Mouse (Mus musculus): ENCODE measurements around the gene Bicdl1.

The Bicdl1 gene

DNA sequence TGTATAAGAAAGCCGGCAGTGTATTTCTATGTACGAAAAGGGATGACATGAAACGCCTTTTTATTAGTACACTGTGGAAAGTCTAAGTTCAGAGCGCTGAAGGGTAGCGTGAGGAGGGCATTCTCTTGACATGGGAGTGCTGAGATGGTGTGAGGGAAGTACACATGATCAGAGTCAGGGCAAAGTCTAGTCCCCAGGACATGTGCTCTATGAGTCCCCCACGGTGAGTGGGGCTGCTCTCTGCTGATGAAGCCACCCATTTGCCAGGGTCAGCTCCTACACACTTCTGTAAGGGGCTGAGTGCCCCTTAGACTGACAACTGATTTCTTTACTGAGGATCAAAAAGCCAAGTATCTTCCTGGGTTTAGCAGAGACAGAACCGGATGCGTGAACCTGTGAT is 64.2 kb downstream of the Bicdl1 start:
- DNase-seq (ENCODE audit: low spot score) = no peak

DNA sequence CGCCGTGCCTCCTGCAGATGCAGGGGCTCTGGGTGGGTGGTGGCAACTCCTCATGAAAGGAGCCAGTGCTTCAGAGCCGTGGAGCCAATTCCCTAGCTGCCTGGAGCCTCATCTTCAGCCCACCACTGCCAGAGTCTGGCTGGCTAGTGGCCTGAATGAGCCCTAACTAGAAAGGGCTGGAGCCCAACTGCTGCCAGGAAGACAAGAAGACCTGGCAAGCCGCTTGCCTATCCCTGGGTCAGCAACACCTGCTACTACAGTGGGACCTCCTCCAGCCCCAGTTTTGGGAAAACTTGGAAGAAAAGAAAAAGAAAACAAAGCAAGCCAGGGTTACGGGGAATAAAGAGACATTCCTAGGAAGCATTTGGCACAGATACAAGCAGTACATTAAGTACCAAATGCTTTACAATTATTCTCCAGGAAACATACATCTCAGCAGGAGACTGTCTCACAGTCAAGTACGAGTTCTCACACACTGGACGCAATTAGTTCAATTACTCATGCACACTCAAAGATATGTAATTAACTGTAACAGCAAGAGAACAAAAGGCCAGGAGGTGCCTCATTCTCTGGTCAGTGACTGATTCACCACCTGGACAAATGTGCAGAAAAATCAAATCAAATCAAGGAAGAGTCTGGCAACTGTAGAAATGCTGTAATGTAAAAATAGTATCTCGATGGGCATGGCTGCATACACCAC is 64.9 kb downstream of the Bicdl1 start:
- DNase-seq (ENCODE audit: low spot score) = no peak

DNA sequence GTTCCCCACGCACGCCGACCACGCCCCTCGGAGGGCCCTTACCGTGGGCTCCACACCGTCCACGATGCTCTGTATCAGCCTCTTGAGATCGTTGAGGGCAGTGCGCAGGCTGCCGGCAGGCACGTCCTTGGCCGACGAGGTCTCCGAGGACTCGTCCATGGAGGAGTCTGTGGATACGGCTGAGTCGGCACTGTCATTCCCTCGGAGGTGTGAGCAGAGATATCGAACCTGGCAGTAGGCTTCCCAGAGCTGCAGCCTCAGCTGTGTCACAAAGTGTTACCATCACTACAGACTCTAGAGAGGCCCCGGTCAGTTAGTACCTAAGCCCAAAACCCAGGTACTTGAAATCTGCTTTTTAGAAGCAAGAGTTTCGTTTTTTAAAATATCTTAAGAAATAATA is 68.8 kb downstream of the Bicdl1 start:
- DNase-seq (ENCODE audit: low spot score) = no peak

DNA sequence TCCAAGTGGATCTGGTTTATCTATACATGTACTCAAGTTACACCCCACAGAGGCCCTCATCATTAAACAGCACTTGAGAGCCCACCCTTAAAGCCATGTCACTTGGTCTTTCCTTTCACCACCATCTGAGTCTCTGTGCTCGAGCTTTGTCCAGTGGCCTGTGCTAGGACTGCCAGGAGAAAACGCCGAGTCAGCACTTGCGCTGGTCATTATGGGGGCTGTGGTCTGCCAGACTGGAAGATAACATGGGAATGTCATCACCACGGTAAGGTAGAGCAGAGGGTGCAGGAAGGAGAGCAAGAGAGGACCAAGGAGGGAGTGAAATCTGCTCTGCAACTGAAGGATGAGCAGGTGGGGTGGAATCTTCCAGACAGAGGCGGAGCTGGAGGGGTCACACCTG is 73.1 kb downstream of the Bicdl1 start:
- no peak for DNase-seq (ENCODE audit: low spot score)

DNA sequence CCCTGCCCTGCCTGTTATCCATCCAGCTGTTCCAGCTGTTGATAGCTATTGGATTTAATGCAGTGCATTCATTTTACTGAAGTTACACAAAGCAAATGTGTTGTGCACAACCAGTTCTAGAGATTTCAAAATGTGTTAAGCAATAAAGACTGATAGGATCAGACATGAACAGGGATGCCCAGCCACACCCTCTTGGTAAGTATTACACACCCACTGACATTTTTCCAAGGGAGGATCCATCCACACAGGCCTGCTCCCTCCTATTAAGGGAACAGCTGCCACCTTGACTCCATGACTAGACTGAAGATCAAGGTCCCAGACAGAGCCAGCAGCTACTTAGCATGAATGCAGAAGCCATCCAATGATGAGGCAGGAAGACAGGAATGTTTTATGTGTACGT is 74.2 kb downstream of the Bicdl1 start:
- DNase-seq (ENCODE audit: low spot score) = no peak

DNA sequence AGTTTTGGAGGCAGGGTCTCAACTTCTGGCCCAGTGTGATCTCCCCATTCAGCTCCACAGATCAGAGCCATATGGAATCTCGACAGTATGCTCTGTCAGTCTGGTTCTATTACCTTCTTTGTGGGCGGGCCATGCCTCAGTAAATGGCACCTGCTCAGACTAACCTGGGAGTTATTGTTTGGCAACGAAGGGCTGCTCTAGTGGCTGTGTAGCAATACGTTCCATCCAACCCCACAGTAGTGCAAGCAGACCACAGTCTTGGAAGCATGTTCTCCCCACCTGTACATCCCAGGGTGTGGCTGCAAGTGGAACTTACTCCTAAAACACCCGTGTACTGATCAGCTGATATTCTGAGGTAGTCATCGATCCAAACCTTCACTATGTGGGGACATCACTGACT is 74.7 kb downstream of the Bicdl1 start:
- DNase-seq (ENCODE audit: low spot score) = no peak

DNA sequence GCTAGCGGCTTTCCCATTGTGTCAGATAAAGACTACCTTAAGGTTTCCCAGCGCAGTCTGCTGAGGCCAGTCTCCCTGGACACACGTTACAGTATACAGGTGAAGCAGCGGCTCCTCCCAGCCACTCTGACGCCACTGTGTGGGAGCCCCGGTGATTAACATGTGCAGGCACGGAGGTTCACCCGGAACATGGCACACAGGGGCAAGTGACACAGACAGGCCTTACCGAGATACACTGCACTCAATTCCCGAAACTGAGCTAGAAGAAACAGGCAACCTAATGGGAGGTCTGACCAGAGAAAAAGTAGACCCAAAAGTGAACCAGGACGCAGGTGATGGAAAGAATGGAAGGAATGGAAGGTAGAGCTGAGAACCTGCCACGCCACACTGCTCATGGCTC is 77.6 kb downstream of the Bicdl1 start:
- DNase-seq (ENCODE audit: low spot score) = no peak

DNA sequence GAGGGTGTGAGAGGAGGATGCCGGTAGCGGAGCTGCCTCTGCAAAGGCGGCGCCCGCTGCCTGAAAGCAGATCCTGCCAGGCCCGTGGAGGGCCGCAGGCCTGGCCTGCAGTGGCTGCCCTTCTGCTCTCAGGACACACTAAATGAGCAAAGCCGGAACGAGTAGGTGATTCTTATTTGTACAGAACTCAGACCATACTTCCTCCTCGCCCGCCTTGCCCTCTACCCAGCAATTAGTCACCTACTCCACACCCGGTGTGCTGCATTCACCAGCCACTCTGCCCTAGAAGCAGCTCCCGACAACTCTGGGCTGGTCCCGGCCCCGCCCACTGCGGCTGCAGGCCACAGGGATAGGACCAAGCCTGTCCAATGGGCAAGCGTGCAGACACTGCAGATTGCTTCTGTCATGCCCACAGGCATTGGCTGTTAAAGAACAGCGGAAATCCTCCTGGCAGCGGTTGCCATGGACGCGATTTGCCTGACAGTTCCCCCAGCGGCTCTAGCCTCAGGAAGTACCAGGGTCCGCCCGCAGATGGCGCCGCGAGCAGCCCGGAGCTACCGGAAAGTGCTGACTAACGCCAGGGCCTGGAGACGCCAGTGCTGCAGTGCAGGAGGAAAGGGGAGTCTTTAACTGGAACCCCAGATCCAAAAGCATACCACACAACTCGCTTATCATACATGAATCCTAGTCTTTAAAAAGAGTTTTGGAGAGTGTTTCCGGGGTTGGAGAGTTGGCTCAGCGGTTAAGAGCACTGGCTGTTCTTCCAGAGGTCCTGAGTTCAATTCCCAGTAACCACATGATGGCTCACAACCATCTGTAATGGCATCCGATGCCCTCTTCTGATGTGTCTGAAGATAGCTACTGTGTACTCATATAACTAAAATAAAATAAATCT is 78.5 kb downstream of the Bicdl1 start:
- DNase-seq (ENCODE audit: low spot score) = peak; percentile 99

DNA sequence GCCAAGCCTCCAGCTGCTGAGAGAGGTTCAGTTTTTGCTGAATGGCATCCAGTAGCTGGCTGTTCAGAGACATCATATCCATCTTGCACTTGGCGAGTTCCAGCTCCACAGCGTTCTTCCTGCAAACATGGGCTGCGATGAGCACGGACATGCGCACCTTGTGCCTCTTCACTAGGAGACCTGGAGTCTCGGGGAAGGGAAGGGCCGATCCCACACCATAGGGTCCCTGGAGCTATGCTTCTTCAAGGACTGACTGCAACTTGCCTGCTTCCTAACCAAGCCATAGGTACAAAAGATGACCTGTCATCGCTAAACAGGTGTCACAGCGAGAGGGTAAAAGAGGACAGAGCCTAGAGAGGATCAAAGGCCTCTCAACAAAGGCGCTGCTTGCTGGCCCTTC is 79.6 kb downstream of the Bicdl1 start:
- no peak for DNase-seq (ENCODE audit: low spot score)

DNA sequence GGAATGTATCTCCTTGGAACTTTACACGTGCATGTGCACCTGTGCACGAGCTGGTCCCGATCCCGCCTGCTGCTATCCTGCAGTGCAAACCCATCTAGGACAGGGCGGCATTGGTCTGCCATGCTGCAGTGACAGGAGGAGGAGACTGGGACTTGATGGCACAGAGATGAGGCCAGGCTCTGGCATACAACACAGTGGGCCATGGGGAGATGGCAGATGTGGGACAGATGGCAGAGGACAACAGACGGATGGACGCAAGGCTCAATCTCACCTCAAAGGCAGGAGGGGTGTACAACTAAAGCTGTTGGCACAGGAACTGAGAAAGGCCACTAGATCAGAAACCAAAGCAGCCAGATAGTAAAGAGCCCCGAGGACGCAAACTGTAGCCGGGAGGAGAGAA is 80.5 kb downstream of the Bicdl1 start:
- DNase-seq (ENCODE audit: low spot score) = no peak

DNA sequence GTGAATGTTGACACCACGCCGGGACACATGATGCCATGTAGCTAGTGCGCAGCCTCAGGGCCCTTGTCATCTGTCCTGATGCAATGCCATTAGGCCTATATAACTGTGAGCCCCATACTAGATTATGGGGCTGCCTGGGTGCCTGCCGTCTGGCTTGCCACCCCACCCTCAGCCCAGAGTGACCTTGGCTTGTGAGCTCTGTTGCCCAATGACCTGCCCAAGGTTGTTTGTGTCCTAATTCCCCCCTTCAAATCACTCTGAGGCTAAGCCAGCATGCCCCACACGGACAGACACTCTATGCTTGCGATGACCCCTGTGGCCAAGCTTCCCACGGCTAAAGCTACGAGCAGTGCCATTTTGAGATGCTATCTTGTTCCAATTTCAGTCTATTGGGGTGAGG is 81.7 kb downstream of the Bicdl1 start:
- no peak for DNase-seq (ENCODE audit: low spot score)

DNA sequence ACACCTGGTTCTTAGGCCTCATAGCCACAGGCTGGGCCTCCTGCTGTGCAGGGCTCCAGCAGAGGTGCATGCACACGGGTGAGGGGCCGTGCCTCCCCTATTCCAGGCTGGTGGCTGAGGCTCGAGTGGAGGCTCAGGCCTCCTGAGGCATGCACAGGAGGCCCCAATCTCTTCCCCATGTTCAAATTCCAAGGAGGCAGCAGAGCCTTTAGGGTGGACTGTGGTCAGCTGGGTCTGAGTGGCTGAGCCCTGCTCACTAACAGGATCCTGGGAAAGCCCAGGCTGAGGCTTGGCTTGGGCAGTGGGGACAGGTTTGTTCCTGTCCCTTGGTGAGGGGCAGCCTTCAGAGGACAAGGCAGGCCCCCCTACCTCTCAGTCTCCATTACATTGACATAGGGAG is 82.5 kb downstream of the Bicdl1 start:
- no peak for DNase-seq (ENCODE audit: low spot score)

DNA sequence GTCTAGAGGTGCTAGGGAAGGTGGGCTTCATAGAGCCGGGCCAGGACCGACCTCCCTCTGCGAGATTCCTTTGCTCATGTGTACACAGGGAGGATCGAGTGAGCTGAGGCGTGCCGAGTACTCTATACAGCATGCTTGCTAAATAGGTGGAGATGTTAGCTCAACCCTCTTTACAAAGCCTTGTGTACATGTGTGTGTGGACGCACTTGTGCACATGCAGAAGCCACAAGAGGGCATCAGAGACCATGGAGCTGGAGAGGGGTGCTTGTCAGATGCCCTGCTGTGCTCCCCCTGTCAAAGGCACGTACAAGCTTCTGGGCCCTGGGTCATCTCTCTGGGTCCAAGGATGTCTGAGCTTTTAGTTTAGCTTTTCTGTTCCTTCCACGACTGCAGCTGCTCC is 87.2 kb downstream of the Bicdl1 start:
- no peak for DNase-seq (ENCODE audit: low spot score)

DNA sequence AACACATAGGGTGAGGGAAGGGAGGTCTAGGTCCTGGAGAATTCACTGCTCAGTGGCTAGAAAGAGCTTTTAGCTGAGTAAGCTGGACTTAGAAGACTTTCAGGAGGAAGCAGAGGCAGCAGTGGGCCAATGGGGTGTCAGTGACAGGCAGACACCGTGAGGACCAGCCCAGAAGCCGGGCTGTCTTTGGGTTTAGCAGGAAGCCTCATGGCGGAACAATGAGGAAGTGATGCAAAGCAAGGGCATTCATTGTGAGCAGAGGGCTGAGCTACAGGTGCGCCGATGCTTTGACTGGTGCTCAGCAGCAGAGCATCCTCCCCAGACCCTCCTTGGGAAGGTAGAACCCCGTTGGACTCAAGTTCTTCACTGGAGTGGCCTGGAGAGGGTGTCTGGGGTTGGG is 95.9 kb downstream of the Bicdl1 start:
- no peak for DNase-seq (ENCODE audit: low spot score)

DNA sequence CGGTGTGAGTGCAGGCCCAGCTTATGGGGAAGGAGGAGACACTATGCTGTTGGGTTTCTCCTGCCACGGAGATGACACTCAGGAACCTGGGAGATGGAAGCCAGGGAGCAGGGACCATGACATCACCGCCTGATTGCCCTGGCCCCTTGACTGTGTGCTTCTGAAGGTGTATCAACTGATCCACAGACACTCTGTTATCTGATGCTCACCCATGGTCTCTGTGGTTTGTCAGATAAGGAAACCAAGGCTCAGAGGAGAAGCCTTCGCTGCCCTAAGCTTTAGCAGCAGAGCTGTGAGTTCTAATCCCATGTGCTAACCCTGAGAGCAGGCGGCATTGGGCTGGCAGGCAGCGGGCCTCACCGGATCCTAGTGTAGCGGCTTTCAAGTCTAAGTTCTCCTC is 97.4 kb downstream of the Bicdl1 start:
- DNase-seq (ENCODE audit: low spot score) = no peak

DNA sequence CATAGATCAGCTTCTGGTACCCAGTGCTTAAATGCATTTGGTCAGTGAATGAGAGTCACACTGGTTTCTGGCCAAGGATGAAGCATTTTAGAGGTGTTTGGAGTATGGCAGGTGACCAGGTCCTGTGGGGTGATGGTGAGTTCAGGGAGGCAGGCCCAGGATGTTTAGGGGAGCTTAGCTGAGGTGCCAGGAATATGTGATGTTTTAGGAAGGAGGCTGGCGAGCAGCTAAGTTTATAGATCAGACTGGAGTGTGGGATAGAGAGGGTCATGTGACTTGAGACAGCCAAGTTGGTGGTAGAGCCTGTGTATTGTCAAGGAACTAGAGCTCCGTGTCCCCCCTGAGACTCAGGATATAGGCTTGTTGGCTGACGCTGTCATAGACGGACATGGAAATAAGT is 98.4 kb downstream of the Bicdl1 start:
- DNase-seq (ENCODE audit: low spot score) = no peak

DNA sequence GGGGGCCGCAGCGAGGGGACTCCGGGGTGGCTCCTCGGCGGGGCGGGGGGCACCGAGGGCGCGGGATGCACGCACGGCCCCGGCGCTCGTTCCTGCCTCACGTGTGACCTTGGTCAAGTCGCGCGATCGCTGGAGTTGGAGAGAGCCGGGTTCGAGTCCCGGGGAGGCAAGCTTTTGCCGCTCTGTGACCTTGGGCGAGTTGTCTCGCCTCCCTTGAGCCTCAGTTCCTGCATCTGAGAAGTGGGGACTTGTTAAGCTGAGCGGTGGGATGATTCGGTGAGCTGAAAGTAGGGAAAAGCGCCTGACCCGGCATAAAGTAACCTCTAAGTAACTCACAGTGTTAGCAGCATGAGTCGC is 99.1 kb downstream of the Bicdl1 start:
- DNase-seq (ENCODE audit: low spot score) = no peak

DNA sequence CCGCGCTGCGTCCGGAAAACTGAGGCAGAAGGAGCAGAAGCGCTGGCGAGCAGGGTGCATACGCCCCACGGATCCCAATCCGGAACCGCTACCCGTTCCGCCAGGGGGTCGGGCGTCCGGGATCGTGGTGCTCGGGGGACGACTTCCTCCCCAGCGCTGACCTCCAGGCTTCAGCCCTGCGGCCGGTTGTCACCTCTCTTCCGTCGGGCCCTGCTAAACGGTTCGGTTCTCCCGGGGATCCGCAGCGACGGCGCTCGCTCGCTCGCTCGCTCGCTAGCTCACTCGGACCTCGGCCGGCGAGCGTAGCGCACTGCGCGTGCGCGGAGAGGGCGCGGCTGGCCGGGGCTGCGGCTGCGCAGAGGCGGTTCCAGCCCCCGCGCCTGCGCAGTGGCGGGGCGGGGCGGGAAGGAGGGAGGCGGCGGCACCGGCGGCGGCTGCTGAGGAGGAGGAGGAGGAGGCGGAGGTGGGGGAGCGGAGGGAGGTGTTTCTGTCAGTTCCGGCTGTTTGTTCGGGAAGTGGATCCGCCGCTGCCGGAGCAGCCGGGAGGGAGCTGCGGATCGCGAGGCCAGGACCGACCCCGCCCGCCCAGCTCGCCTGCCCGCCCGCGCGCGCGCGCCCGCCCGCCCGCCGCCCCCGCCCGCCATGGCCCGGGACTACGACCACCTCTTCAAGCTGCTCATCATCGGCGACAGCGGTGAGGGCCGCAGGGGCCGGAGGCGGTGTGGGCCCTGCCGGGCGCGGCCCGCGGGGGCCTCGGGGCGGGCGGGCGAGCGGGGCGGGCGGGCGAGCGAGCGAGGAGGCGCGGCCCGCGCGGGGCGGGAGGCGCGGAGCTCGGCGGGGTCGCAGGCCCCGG is 99.7 kb downstream of the Bicdl1 start, which contains the start of gene Rab35:
TSS of gene Rab35 (plus strand) at position 404 of the 853 bp plus-strand sequence.
- peak; percentile 81 for DNase-seq (ENCODE audit: low spot score)

DNA sequence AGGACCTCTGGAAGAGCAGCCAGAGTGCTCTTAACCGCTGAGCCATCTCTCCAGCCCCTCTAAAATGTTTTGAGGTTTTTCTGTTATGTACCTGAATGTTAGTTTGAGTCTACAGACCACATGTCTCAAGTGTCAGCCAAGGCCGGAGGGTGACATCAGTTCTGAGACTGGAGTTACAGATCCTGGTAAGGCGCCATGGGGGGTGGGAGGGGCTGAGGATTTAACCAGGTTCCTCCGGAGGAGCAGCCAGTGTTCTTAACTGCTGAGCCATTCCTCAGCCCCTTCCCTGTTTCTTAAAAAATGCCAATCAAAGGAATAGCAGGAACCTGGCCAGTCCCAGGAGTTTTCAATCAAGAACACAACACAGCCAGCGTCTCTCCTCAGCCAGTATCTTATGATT is 101.1 kb downstream of the Bicdl1 start:
- no peak for DNase-seq (ENCODE audit: low spot score)

DNA sequence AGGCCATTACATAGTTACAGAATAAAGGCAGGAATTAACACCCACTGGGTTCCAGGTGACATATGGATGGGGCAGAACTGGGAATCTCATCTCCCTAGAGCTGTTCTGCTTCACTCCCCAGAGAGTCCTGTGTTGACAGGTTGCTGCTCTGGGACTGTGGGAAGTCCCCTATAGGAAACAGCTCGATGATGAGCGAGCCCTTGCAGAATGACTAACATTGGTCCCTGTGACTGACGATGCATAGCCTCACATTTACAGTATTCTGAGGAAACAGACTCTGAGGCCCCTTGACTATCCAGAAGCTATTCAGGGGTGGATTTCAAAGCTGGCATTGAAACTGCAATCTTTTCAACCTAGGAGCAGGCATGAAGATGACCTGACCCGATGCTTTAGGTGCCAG is 101.7 kb downstream of the Bicdl1 start:
- DNase-seq (ENCODE audit: low spot score) = no peak

DNA sequence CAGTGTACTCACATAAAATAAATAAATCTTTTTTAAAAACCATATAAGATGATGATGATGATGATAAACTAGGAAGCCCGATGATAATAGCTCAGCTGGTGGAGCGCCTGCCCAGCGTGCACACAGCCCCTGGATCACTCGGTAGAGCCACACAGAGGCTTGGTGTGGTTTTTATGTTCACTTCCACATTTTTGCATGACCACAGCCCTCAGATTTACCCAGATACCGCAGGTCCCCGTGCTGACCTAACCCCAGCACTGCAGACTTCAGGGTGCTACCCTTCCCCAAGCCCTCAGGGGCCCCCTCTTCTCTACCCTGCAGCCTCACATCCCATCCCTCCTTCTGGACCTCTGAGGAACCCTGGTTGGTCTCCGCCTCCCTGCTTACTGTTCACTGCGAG is 103.3 kb downstream of the Bicdl1 start:
- no peak for DNase-seq (ENCODE audit: low spot score)

DNA sequence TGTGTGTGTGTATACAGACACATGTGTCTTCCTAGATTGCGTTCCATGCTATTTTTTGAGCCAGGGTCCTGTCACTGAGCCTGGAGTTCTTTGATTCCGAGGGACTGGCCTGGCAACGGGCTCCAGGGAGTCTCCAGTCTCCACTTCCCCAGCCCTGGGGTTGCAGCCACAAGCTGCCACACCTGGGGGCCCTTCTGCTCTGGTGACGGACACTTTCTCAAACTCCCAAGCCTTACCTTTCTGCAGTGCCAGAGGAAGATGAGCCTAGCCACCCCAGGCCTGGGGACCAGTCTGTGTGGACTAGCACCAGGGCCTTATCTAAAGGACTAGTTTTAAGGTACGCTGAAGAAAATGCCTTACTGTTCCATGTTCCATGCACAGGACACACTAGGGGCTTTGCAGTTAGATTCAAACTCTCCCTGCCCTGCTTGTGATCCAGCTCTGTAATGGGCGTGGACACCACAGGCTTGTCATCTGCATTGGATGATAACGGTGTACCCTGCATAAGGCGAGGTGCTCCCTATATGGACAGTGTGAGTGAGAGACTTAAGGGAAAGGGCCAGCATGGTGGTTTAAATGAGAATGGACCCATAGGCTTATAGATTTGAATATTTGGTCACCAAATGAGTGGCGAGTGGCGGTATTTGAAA is 105.1 kb downstream of the Bicdl1 start:
- DNase-seq (ENCODE audit: low spot score) = no peak
